Mouse (Mus musculus) hindbrain, embryonic 11.5 days (tissue): ENCODE results near the gene Itprip. TPM values are rescaled to one million over a fixed set of nuclear protein-coding genes. Genes with fewer than 3 reads are reported as not detected.
A peak's percentile ranks its signal among the peaks of the same experiment; 100 is the strongest.

Source experiments
- ATAC-seq: fragments of 200-750 bp; cut with Nextera tagmentation; 2 replicates; pipeline ENCODE4 v1.8.0; 2017; ENCODE audit warnings: mild to moderate bottlenecking, moderate TSS enrichment, moderate library complexity; ENCODE audit not compliant: low FRiP score
- DNase-seq: peaks from one replicate; pipeline ENCODE4 v3.0.0-alpha.2; 2015; ENCODE audit warnings: low spot score
- H3K27ac ChIP-seq: fragments of 300-500 bp; sonication (generic); 2 replicates; pipeline ENCODE4 v1.5.1; 2014; ENCODE audit warnings: mild to moderate bottlenecking, low read depth, low read length
- H3K27me3 ChIP-seq: fragments of 300-500 bp; sonication (generic); 2 replicates; pipeline ENCODE4 v1.6.1; 2014; ENCODE audit warnings: mild to moderate bottlenecking, low read length, moderate library complexity, mixed read lengths; ENCODE audit not compliant: control insufficient read depth, insufficient read depth
- H3K36me3 ChIP-seq: fragments of 300-500 bp; sonication (generic); 2 replicates; pipeline ENCODE4 v1.6.1; 2014; ENCODE audit warnings: mild to moderate bottlenecking, low read length, moderate library complexity, mixed read lengths; ENCODE audit not compliant: control insufficient read depth, insufficient read depth
- H3K4me1 ChIP-seq: fragments of 300-500 bp; sonication (generic); replicated peaks from 2 replicates; pipeline ENCODE4 v1.6.1; 2014; ENCODE audit warnings: low read length, mixed read lengths; ENCODE audit not compliant: control insufficient read depth, insufficient read depth
- H3K4me2 ChIP-seq: fragments of 300-500 bp; sonication (generic); replicated peaks from 2 replicates; pipeline ENCODE4 v1.6.1; 2014; ENCODE audit warnings: mild to moderate bottlenecking, low read depth, low read length
- H3K4me3 ChIP-seq: fragments of 300-500 bp; sonication (generic); 2 replicates; pipeline ENCODE4 v1.5.1; 2014; ENCODE audit warnings: low read depth, low read length
- H3K9ac ChIP-seq: fragments of 300-500 bp; sonication (generic); 2 replicates; pipeline ENCODE4 v1.6.1; 2014; ENCODE audit warnings: low read depth, low read length
- H3K9me3 ChIP-seq: fragments of 300-500 bp; sonication (generic); 2 replicates; pipeline ENCODE4 v1.6.1; 2016; ENCODE audit warnings: low read length; ENCODE audit not compliant: control insufficient read depth
- WGBS: fragments of 180-500 bp; shearing (Covaris S2); extraction: QIAGEN DNeasy Blood & Tissue Kit; methylation state at CpG from one replicate; pipeline ENCODE4 v1.1.7; 2014; 5-methylcytosine and 5-hydroxymethylcytosine counted together
- polyA plus RNA-seq: library from polyadenylated mRNA; unstranded; fragments of >200 nt; fragmentation: Nextera tagmentation; extraction: Ambion mirVana; gene quantifications from 2 replicates; pipeline ENCODE4 v1.2.1, GENCODE M21; 2014

Gene Itprip
- polyA plus RNA-seq, 1 experiment from 2014 or later, result 10.0 TPM

- peak; percentile 84 for ATAC-seq
- Histone ChIP-seq H3K9ac (peak overlapping the region; percentile 83), H3K36me3 (no peaks in the 10 kb centered on the region), H3K4me1 (peaks cover 5% of the 10 kb centered on the region), H3K4me2 (peak overlapping the region; percentile 39), H3K4me3 (peak overlapping the region; percentile 24), H3K27me3 (no peaks in the 10 kb centered on the region), H3K9me3 (no peaks in the 10 kb centered on the region), H3K27ac (peak overlapping the region; percentile 93)
- peak; percentile 76 for DNase-seq
- WGBS, result 4% methylated on average over 10 of the region's 10 CpGs
Observed at GRCm38 (mm10) chr19:47909387-47910116, 9.5 kb downstream of the Itprip start.

DNA sequence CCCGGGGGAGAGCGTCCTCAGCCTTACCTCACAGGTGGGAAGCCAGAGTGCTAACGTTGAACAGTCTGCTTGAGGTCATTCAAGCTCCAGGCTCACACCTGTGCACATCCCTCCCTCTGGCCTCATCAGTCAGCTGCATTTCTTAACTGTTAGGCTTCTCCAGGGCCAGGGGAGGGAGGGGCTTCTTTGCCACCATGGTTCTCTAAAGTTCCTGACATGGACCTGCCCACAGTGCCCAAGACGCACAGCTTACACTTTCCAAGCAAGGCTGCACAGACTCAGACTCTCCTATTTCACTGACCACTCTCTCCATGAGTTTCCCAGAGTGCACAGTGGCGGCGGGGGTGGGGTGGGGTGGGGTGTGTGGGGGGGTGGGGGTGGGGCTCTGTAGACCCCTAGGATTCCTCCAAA lies 10.1 kb downstream of the Itprip start:
- peak overlapping the region; percentile 39 for H3K4me2 ChIP-seq
- peak overlapping the region; percentile 83; the same call in 1 of the 2 replicates for H3K9ac ChIP-seq
- WGBS, result 40% methylated on average over 6 of the region's 6 CpGs
- no peaks in the 10 kb centered on the region for H3K27me3 ChIP-seq
- peaks cover 5% of the 10 kb centered on the region for H3K4me1 ChIP-seq
- H3K27ac ChIP-seq, result peak overlapping the region; percentile 93
- no peaks in the 10 kb centered on the region for H3K9me3 ChIP-seq
- ATAC-seq (peak; percentile 60; the same call in 1 of the 2 replicates), DNase-seq (peak; percentile 14)
- H3K4me3 ChIP-seq, result no peak overlapping the region
- H3K36me3 ChIP-seq, result no peaks in the 10 kb centered on the region

DNA sequence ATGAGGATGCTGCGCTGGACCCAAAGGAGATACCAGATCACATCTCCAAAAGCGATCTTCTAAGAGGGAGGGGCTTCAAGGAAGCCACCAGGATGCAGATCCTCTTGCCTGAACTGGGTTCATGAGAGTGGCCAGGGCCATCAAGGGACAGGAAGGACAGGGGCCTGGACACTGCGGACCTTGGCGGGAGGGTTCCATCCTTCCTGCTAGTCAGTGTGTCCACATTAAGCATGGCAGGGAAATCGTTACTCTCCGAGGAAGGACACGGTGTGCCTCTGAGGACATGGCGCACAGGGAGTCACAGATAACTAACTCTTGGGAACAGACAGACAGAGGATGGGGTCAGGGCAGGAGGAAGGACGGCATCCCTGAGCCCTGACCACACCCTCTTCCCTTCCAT lies 11.5 kb downstream of the Itprip start:
- WGBS, result 92% methylated on average over 9 of the region's 9 CpGs
- Histone ChIP-seq H3K9me3 (no peaks in the 10 kb centered on the region), H3K4me1 (peaks cover 5% of the 10 kb centered on the region)

DNA sequence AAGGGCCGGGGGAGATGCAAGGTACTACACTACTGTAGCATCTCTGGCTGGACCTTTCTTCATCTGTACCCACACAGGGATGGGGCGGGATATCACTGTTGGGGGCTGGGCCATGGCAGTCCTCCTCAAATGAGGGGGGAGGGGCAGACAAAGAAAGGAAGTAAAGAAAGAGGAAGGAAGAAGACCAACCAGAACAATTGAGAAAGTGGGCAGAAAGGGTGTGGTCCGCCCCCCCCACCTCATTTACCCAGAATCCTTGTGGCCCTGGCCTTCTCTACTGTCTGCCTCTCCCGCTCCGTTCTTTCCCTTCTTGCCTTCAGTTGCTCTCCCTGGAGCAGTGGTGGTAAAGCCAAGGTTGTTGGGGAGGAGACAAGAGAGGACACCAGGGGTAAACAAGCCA lies 13.5 kb downstream of the Itprip start:
- ATAC-seq (no peak), DNase-seq (no peak)
- no peak overlapping the region for H3K27ac ChIP-seq
- H3K9ac ChIP-seq, result no peak overlapping the region
- H3K4me3 ChIP-seq, result no peak overlapping the region
- 93% methylated on average over 5 of the region's 5 CpGs for WGBS
- no peaks in the 10 kb centered on the region for H3K27me3 ChIP-seq
- H3K9me3 ChIP-seq, result no peaks in the 10 kb centered on the region
- H3K4me1 ChIP-seq, result peaks cover 5% of the 10 kb centered on the region
- H3K36me3 ChIP-seq, result no peaks in the 10 kb centered on the region
- H3K4me2 ChIP-seq, result no peak overlapping the region

More for the DNA sequence above, 11.5 kb downstream of the Itprip start:
- no peaks in the 10 kb centered on the region for H3K27me3 ChIP-seq
- no peak overlapping the region for H3K4me3 ChIP-seq
- no peak for DNase-seq
- H3K27ac ChIP-seq, result no peak overlapping the region
- H3K36me3 ChIP-seq, result no peaks in the 10 kb centered on the region
- ATAC-seq, result no peak
- H3K9ac ChIP-seq, result no peak overlapping the region
- H3K4me2 ChIP-seq, result no peak overlapping the region

GRCm38 (mm10) chr19:47905081-47905480 lies 14.0 kb downstream of the Itprip start:
- Histone ChIP-seq H3K9ac (no peak overlapping the region), H3K4me3 (no peak overlapping the region), H3K4me2 (no peak overlapping the region), H3K27ac (no peak overlapping the region), H3K27me3 (no peaks in the 10 kb centered on the region), H3K4me1 (peaks cover 5% of the 10 kb centered on the region), H3K36me3 (no peaks in the 10 kb centered on the region), H3K9me3 (no peaks in the 10 kb centered on the region)
- DNase-seq, result no peak
- no peak for ATAC-seq
- WGBS, result 86% methylated on average over 4 of the region's 4 CpGs

- Histone ChIP-seq H3K4me1 (peaks cover 3% of the 10 kb centered on the region), H3K9me3 (no peaks in the 10 kb centered on the region), H3K4me2 (no peak overlapping the region), H3K27me3 (no peaks in the 10 kb centered on the region), H3K27ac (no peak overlapping the region), H3K4me3 (no peak overlapping the region), H3K9ac (no peak overlapping the region), H3K36me3 (no peaks in the 10 kb centered on the region)
- WGBS, result 56% methylated on average over 4 of the region's 4 CpGs
- no peak for DNase-seq
- ATAC-seq, result peak; percentile 41; the same call in 1 of the 2 replicates
Observed at GRCm38 (mm10) chr19:47903679-47904078, 15.4 kb downstream of the Itprip start.

- Histone ChIP-seq H3K4me2 (no peak overlapping the region), H3K9ac (no peak overlapping the region), H3K4me3 (no peak overlapping the region), H3K9me3 (no peaks in the 10 kb centered on the region), H3K36me3 (no peaks in the 10 kb centered on the region), H3K4me1 (no peaks in the 10 kb centered on the region; the same call in 1 of the 2 replicates), H3K27me3 (no peaks in the 10 kb centered on the region), H3K27ac (no peak overlapping the region)
- DNase-seq (no peak), ATAC-seq (no peak)
- WGBS, result 68% methylated on average over 13 of the region's 13 CpGs
Observed at GRCm38 (mm10) chr19:47902316-47903201, 16.5 kb downstream of the Itprip start.

- H3K4me2 ChIP-seq, result no peak overlapping the region
- H3K27ac ChIP-seq, result no peak overlapping the region
- peaks cover 3% of the 10 kb centered on the region; the same call in 1 of the 2 replicates for H3K36me3 ChIP-seq
- H3K4me3 ChIP-seq, result no peak overlapping the region
- no peaks in the 10 kb centered on the region; the same call in 1 of the 2 replicates for H3K4me1 ChIP-seq
- DNase-seq, result no peak
- H3K9ac ChIP-seq, result no peak overlapping the region
- ATAC-seq, result no peak
- H3K27me3 ChIP-seq, result no peaks in the 10 kb centered on the region
- WGBS, result 87% methylated on average over 10 of the region's 10 CpGs
- H3K9me3 ChIP-seq, result no peaks in the 10 kb centered on the region
Observed at GRCm38 (mm10) chr19:47900558-47900957, 18.5 kb downstream of the Itprip start.
